Mouse (Mus musculus) neural tube, embryonic 10.5 days (tissue): ENCODE measurements around the gene Cnpy1.
A peak's percentile ranks its signal among the peaks of the same experiment; 100 is the strongest.

ENCODE experiments used
- DNase-seq: peaks from one replicate; pipeline ENCODE4 v3.0.0-alpha.2; 2017; ENCODE audit warnings: low spot score; ENCODE audit errors: extremely low spot score

The Cnpy1 gene

GRCm38 (mm10) chr5:28245574-28245973, at the start of gene Cnpy1:
Cnpy1 (minus strand) TSS chr5:28245806.
- DNase-seq = no peak

- peak; percentile 88 for DNase-seq
Observed at GRCm38 (mm10) chr5:28293990-28294389, 48.4 kb upstream of the Cnpy1 start.

- DNase-seq = no peak
Observed at GRCm38 (mm10) chr5:28292281-28292680, 46.7 kb upstream of the Cnpy1 start.

- no peak for DNase-seq
Observed at GRCm38 (mm10) chr5:28291118-28291850, 45.7 kb upstream of the Cnpy1 start.

- no peak for DNase-seq
Observed at GRCm38 (mm10) chr5:28290630-28291029, 45.0 kb upstream of the Cnpy1 start.

GRCm38 (mm10) chr5:28289111-28289510, 43.5 kb upstream of the Cnpy1 start:
- DNase-seq = no peak

DNA sequence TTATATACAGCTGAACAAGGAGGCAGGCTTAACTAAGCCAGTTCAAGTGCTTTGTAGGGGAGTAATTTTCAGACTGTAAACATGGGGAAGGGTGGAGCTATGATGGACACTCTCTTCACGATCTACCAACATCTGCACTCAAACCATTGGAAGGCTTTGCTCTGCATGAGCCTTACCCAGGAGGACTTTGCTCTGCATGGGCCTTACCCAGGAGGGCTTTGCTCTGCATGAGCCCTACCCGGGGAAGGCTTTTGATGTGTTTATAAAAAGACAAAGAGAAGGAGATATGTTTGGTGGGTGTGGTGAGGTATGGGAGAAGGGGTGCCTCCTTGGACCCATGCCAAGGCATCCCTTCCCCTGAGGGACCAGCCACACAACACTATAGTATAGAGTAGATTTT, 31.7 kb upstream of the Cnpy1 start:
- DNase-seq = no peak

GRCm38 (mm10) chr5:28272836-28273235, 27.2 kb upstream of the Cnpy1 start:
- DNase-seq = no peak

DNA sequence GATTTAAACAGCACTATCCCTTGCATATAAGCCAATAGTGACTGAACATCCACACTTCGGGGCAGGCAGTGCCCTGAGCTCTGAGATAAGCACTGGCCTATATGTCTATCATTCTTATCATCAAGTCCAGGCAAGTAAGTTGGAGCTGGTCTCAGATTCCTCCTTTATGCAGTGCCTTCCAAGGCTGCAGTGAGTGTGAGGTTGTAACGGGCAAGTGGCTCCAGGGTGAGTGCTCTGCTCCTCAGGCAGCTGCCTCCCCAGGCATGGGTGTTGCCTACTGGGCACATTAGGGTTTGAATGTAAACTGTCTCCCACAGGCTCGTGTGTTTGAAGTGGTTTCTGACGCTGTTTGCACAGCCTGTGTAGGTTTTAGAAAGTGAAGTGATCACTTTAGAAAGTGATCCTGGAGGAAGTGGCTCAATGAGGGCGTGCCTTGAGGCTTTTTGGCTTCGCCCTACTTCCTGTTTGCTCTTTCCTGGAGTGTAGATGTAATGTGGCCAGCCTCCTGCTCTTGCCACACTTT, 23.9 kb upstream of the Cnpy1 start:
- DNase-seq = no peak

DNA sequence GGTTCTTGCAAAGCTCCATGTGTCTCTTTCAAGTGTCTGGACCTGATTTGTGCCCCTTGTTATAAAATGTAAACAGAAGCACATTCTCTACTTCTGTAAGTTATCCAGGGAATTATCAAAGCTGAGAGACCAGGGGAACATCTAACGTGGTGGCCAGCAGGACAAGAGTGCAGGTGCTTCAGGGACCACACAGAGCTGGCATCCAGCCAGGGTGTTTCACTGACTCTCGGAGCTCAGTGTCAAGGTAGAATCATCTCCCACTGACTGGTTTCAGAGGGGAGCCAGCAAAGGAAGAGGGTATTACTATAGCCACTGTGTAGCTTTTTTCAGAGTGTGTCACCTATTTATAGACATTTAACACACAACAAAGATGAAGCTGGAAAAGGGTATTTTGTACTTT, 22.0 kb upstream of the Cnpy1 start:
- no peak for DNase-seq

GRCm38 (mm10) chr5:28265653-28266052, 20.0 kb upstream of the Cnpy1 start:
- DNase-seq = no peak

GRCm38 (mm10) chr5:28263852-28264251, 18.2 kb upstream of the Cnpy1 start:
- no peak for DNase-seq

DNA sequence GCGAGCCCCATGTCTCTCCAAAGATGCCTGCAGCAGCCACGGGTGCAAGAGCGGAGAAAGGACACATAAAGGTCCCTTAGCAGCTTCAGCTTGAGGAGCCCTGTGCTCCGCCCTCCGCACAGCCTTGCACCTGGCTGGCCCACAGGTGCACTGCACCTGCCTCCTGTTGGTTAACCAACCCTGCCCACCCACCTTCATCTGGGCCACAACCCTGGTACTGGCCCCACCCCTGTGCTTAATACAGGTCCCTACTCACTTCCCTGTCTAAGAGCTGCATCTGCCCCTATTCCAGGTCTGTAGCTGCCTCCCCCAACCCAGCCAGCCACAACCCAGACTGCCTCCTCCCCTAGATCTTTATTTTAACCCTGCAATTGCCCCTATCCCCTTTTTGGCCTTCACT, 16.5 kb upstream of the Cnpy1 start:
- no peak for DNase-seq

GRCm38 (mm10) chr5:28259939-28260338, 14.3 kb upstream of the Cnpy1 start:
- DNase-seq = no peak

DNA sequence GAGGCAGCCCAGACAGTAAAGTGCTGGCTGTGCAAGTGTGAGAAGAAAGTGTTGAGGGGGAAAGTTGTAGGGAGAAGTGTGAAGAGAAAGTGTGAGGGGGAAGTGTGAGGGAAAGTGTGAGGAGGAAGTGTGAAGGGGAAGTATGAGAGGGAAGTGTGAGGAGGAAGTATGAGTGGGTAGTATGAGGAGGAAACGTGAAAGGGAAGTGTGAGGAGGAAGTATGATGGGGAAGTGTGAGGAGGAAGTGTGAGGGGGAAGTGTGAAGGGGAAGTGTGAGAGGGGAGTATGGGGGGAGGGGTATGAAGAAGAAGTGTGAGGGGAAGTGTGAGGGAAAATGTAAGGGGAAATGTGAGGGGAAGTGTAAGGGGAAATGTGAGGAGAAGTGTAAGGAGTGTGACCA, 13.8 kb upstream of the Cnpy1 start:
- no peak for DNase-seq

DNA sequence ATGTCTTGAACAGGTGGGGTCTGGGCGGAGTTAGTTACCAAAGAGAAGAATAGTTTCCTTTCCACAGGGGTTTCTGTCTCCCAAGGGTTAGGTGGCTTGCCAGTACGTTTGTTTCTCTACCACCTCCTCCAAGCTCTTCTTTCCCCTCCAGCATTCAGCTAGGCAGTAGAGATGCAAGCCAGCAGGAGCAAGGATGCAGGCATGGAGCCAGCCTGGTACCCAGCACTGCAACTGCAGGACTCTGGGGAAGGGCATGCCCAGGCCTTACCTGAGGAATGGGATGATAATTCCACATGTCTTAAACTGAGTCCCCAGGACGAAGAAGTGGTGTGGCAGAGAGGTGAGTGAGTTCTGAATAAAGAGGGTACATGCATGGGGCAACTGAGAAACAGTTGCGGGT, 12.2 kb upstream of the Cnpy1 start:
- no peak for DNase-seq

DNA sequence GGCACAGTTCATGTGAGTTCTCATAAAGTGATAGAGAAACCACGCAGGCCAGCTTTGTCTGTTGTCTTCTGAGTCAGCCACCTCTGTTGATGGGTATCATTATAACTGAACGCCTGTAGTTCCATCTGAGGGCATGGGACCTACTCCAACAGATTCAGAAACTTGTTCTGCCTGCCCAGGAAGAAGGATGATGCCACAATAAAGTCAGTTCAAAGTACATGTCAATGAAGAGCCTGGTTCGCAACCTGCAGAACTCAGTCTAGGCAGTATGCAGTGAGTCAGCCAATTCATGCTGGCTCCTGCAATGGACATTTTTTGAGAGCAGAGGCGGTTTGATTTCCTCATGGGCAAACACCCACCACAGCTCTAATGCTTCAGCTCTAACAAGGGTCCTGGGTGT, 7.4 kb upstream of the Cnpy1 start:
- no peak for DNase-seq

DNA sequence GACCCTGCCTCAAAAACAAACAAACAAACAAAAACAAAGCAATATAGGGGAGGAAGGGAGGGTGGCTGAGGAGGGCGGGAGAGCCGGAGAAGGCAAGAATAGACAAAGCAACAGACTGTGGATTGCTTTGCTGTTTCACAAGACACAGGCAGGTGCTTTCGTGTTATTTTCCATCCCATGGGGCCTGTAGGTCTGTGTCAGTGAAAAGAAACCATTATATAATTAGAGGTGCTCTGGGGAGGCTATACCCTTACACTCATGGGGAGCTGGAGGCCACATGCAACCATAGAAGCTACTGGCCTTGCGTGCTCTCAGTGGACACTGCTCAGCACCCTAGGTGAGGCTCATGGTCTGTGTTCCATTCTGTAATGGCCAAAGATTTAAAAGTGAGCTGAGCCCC, 6.7 kb upstream of the Cnpy1 start:
- DNase-seq = no peak

- DNase-seq = no peak
Observed at GRCm38 (mm10) chr5:28251211-28251764, 5.7 kb upstream of the Cnpy1 start.

- no peak for DNase-seq
Observed at GRCm38 (mm10) chr5:28250479-28250878, 4.9 kb upstream of the Cnpy1 start.

GRCm38 (mm10) chr5:28245121-28245520, 485 bp downstream of the Cnpy1 start:
- no peak for DNase-seq

- DNase-seq = no peak
Observed at GRCm38 (mm10) chr5:28243501-28244177, 2.0 kb downstream of the Cnpy1 start.

GRCm38 (mm10) chr5:28241423-28241822, 4.2 kb downstream of the Cnpy1 start:
- no peak for DNase-seq
